Mouse (Mus musculus): ENCODE results near the gene Mtx1. TPM values are rescaled to one million over a fixed set of nuclear protein-coding genes. Genes with fewer than 3 reads are reported as not detected.

Mtx1 gene
- polyA plus RNA-seq, 1 experiment = 181 TPM

GRCm38 (mm10) chr3:89208075-89208657 lies 18.7 kb downstream of the Mtx1 start:
- 88% methylated on average over 13 of the region's 13 CpGs for WGBS
- peaks cover 63% of the 10 kb centered on the region for H3K36me3 ChIP-seq (ENCODE audit: control insufficient read depth, insufficient read depth, low read length)
- TF ChIP-seq CTCF (IDR thresholded peaks at IDR 0.05; ENCODE audit: extremely low read depth, insufficient read length, insufficient replicate concordance, low read depth, low read length) (no peak), POLR2A (IDR thresholded peaks at IDR 0.05; ENCODE audit: low read depth, low read length) (no peak)
- H3K4me3 ChIP-seq (ENCODE audit: low read depth, low read length) = no peak overlapping the region
- H3K27me3 ChIP-seq (ENCODE audit: control insufficient read depth, insufficient read depth, low read length) = no peaks in the 10 kb centered on the region
- peaks cover 6% of the 10 kb centered on the region; the same call in 1 of the 2 replicates for H3K4me1 ChIP-seq (ENCODE audit: control insufficient read depth, insufficient read depth, insufficient read length, low read length)
- no peak overlapping the region for H3K27ac ChIP-seq (ENCODE audit: insufficient read depth, low read depth, low read length)

DNA sequence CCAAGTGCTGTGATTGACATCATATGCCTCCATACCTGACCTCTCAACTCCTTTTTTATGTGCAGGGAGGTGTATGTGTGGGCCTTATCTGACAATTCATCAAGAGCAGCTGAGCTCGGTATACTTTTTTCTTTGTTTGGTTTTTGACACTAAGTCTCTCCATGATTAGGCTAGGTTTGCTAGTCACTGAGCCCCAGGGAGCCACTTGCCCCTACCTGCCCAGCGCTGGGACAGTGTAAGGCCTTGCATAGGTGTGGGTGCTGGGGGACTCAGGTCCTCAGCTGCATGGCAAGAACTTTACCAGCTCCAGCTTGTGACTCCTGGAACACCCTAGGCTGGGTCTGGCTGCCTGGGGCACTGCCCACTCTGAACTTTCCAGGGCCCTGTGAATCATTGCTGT lies 20.2 kb downstream of the Mtx1 start:
- Histone ChIP-seq H3K4me1 (ENCODE audit: control insufficient read depth, insufficient read depth, insufficient read length, low read length) (peaks cover 4% of the 10 kb centered on the region; the same call in 1 of the 2 replicates), H3K36me3 (ENCODE audit: control insufficient read depth, insufficient read depth, low read length) (peaks cover 63% of the 10 kb centered on the region), H3K4me3 (ENCODE audit: low read depth, low read length) (no peak overlapping the region), H3K27ac (ENCODE audit: insufficient read depth, low read depth, low read length) (no peak overlapping the region), H3K27me3 (ENCODE audit: control insufficient read depth, insufficient read depth, low read length) (no peaks in the 10 kb centered on the region)
- WGBS = 67% methylated on average over 2 of the region's 2 CpGs
- TF ChIP-seq CTCF (IDR thresholded peaks at IDR 0.05; ENCODE audit: extremely low read depth, insufficient read length, insufficient replicate concordance, low read depth, low read length) (no peak), POLR2A (IDR thresholded peaks at IDR 0.05; ENCODE audit: low read depth, low read length) (no peak)

GRCm38 (mm10) chr3:89206079-89206478 lies 20.8 kb downstream of the Mtx1 start:
- Histone ChIP-seq H3K4me1 (ENCODE audit: control insufficient read depth, insufficient read depth, insufficient read length, low read length) (peaks cover 4% of the 10 kb centered on the region; the same call in 1 of the 2 replicates), H3K27ac (ENCODE audit: insufficient read depth, low read depth, low read length) (no peak overlapping the region), H3K36me3 (ENCODE audit: control insufficient read depth, insufficient read depth, low read length) (peaks cover 63% of the 10 kb centered on the region), H3K27me3 (ENCODE audit: control insufficient read depth, insufficient read depth, low read length) (no peaks in the 10 kb centered on the region), H3K4me3 (ENCODE audit: low read depth, low read length) (no peak overlapping the region)
- WGBS = 94% methylated on average over 7 of the region's 7 CpGs
- TF ChIP-seq CTCF (IDR thresholded peaks at IDR 0.05; ENCODE audit: extremely low read depth, insufficient read length, insufficient replicate concordance, low read depth, low read length) = no peak
- TF ChIP-seq POLR2A (IDR thresholded peaks at IDR 0.05; ENCODE audit: low read depth, low read length) = no peak

GRCm38 (mm10) chr3:89203142-89203514 lies 23.8 kb downstream of the Mtx1 start:
- H3K36me3 ChIP-seq (ENCODE audit: control insufficient read depth, insufficient read depth, low read length) = peaks cover 40% of the 10 kb centered on the region
- H3K27me3 ChIP-seq (ENCODE audit: control insufficient read depth, insufficient read depth, low read length) = no peaks in the 10 kb centered on the region
- H3K27ac ChIP-seq (ENCODE audit: insufficient read depth, low read depth, low read length) = peak overlapping the region; percentile 36; the same call in 1 of the 2 replicates
- H3K4me3 ChIP-seq (ENCODE audit: low read depth, low read length) = peak overlapping the region; percentile 61
- 18% methylated on average over 5 of the region's 5 CpGs for WGBS
- H3K4me1 ChIP-seq (ENCODE audit: control insufficient read depth, insufficient read depth, insufficient read length, low read length) = peaks cover 4% of the 10 kb centered on the region; the same call in 1 of the 2 replicates
- no peak for TF ChIP-seq POLR2A (IDR thresholded peaks at IDR 0.05; ENCODE audit: low read depth, low read length)
- TF ChIP-seq CTCF (IDR thresholded peaks at IDR 0.05; ENCODE audit: extremely low read depth, insufficient read length, insufficient replicate concordance, low read depth, low read length) = no peak

- TF ChIP-seq POLR2A (IDR thresholded peaks at IDR 0.05; ENCODE audit: low read depth, low read length) (no peak), CTCF (IDR thresholded peaks at IDR 0.05; ENCODE audit: extremely low read depth, insufficient read length, insufficient replicate concordance, low read depth, low read length) (no peak)
- Histone ChIP-seq H3K36me3 (ENCODE audit: control insufficient read depth, insufficient read depth, low read length) (peaks cover 33% of the 10 kb centered on the region), H3K27ac (ENCODE audit: insufficient read depth, low read depth, low read length) (peak within 1 kb of the TSS; percentile 36; the same call in 1 of the 2 replicates), H3K4me1 (ENCODE audit: control insufficient read depth, insufficient read depth, insufficient read length, low read length) (peaks cover 4% of the 10 kb centered on the region; the same call in 1 of the 2 replicates), H3K4me3 (ENCODE audit: low read depth, low read length) (peak within 1 kb of the TSS; percentile 61), H3K27me3 (ENCODE audit: control insufficient read depth, insufficient read depth, low read length) (no peaks in the 10 kb centered on the region)
- WGBS = 19% methylated on average over 13 of the region's 13 CpGs
These were observed 24.4 kb downstream of the Mtx1 start, which contains the start of gene Gba for GRCm38 (mm10) chr3:89202253-89203141. Gba (plus strand) TSS chr3:89202928.

DNA sequence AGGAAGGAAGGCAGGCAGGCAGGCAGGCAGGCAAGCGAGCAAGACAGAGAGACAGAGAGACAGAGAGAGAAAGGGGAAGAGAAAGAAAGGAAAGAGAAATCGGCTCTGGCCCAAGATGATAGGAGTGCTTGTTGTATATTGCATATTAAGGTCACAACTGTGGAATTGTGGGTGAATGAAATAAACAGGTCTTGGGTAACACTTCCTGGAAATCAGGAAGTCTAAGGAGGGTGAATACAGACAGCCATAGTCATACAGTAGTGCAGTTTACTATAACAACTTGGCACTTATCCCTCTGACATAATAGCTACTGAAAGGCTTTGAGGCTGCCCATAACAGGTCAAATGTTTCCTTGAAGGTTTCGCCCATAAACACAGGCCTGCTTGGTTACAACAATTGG lies 27.0 kb downstream of the Mtx1 start:
- H3K4me3 ChIP-seq (ENCODE audit: low read depth, low read length) = no peak overlapping the region

More for the DNA sequence above, 27.0 kb downstream of the Mtx1 start:
- Histone ChIP-seq H3K27me3 (ENCODE audit: control insufficient read depth, insufficient read depth, low read length) (no peaks in the 10 kb centered on the region), H3K4me1 (ENCODE audit: control insufficient read depth, insufficient read depth, insufficient read length, low read length) (peaks cover 8% of the 10 kb centered on the region; the same call in 1 of the 2 replicates), H3K27ac (ENCODE audit: insufficient read depth, low read depth, low read length) (no peak overlapping the region), H3K36me3 (ENCODE audit: control insufficient read depth, insufficient read depth, low read length) (peaks cover 8% of the 10 kb centered on the region; the same call in 1 of the 2 replicates)
- WGBS = 68% methylated on average over 3 of the region's 3 CpGs
- TF ChIP-seq POLR2A (IDR thresholded peaks at IDR 0.05; ENCODE audit: low read depth, low read length) (no peak), CTCF (IDR thresholded peaks at IDR 0.05; ENCODE audit: extremely low read depth, insufficient read length, insufficient replicate concordance, low read depth, low read length) (no peak)

Measured in small intestine, adult 2 months (tissue).